Mouse (Mus musculus): ENCODE measurements around the gene Fam214a. TPM values are rescaled to one million over a fixed set of nuclear protein-coding genes. Genes with fewer than 3 reads are reported as not detected.
A peak's percentile ranks its signal among the peaks of the same experiment; 100 is the strongest.

Fam214a gene
- polyA plus RNA-seq, 1 experiment from 2014 or later, result 10.4 TPM

GRCm38 (mm10) chr9:75022546-75022945 lies 69.9 kb downstream of the Fam214a start:
- Histone ChIP-seq H3K4me2 (replicated peaks; ENCODE audit: low read depth, low read length) (no peak overlapping the region), H3K4me1 (ENCODE audit: control insufficient read depth, insufficient read depth, low read length) (no peaks in the 10 kb centered on the region), H3K9me3 (ENCODE audit: control insufficient read depth, low read length) (no peaks in the 10 kb centered on the region), H3K27me3 (ENCODE audit: control insufficient read depth, insufficient read depth, low read length) (no peaks in the 10 kb centered on the region), H3K27ac (ENCODE audit: low read depth, low read length) (no peak overlapping the region), H3K4me3 (ENCODE audit: low read length) (no peak overlapping the region), H3K36me3 (ENCODE audit: control insufficient read depth, insufficient read depth, low read length) (peaks cover 10% of the 10 kb centered on the region), H3K9ac (ENCODE audit: low read depth, low read length) (no peak overlapping the region)
- no peak for ATAC-seq (ENCODE audit: low FRiP score, low TSS enrichment)
- 94% methylated on average over 7 of the region's 7 CpGs for WGBS

GRCm38 (mm10) chr9:75023150-75023894 lies 70.6 kb downstream of the Fam214a start:
- Histone ChIP-seq H3K9me3 (ENCODE audit: control insufficient read depth, low read length) (no peaks in the 10 kb centered on the region), H3K4me3 (ENCODE audit: low read length) (no peak overlapping the region), H3K4me2 (replicated peaks; ENCODE audit: low read depth, low read length) (no peak overlapping the region), H3K27me3 (ENCODE audit: control insufficient read depth, insufficient read depth, low read length) (no peaks in the 10 kb centered on the region), H3K9ac (ENCODE audit: low read depth, low read length) (no peak overlapping the region), H3K4me1 (ENCODE audit: control insufficient read depth, insufficient read depth, low read length) (no peaks in the 10 kb centered on the region), H3K27ac (ENCODE audit: low read depth, low read length) (no peak overlapping the region), H3K36me3 (ENCODE audit: control insufficient read depth, insufficient read depth, low read length) (peaks cover 10% of the 10 kb centered on the region)
- 63% methylated on average over 5 of the region's 5 CpGs for WGBS
- ATAC-seq (ENCODE audit: low FRiP score, low TSS enrichment), result no peak

- no peaks in the 10 kb centered on the region for H3K9me3 ChIP-seq (ENCODE audit: control insufficient read depth, low read length)
- WGBS, result 51% methylated on average over 7 of the region's 7 CpGs
- H3K9ac ChIP-seq (ENCODE audit: low read depth, low read length), result no peak overlapping the region
- H3K4me1 ChIP-seq (ENCODE audit: control insufficient read depth, insufficient read depth, low read length), result no peaks in the 10 kb centered on the region
- H3K27ac ChIP-seq (ENCODE audit: low read depth, low read length), result no peak overlapping the region
- no peaks in the 10 kb centered on the region for H3K27me3 ChIP-seq (ENCODE audit: control insufficient read depth, insufficient read depth, low read length)
- H3K4me3 ChIP-seq (ENCODE audit: low read length), result no peak overlapping the region
- H3K36me3 ChIP-seq (ENCODE audit: control insufficient read depth, insufficient read depth, low read length), result peaks cover 10% of the 10 kb centered on the region
- H3K4me2 ChIP-seq (replicated peaks; ENCODE audit: low read depth, low read length), result no peak overlapping the region
- ATAC-seq (ENCODE audit: low FRiP score, low TSS enrichment), result no peak
These were observed 71.4 kb downstream of the Fam214a start for GRCm38 (mm10) chr9:75024089-75024488.

DNA sequence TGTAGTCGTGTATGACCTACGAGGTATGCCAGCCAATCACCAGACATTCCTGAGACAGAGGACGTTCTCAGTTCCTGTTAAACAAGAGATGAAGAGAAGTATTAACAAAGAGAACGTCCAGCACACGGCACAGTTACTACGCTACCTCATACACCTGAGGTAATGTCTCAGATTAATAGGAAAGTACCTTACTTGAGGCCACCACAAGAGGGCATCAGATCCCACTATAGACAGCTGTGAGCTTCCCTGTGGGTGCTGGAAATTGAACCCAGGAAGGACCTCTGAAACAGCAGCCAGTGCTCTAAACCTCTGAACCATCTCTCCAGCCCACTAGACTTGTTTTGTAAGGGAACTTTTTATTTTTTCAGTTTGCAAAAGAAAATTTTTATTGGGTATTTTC lies 73.0 kb downstream of the Fam214a start:
- Histone ChIP-seq H3K36me3 (ENCODE audit: control insufficient read depth, insufficient read depth, low read length) (peaks cover 4% of the 10 kb centered on the region; the same call in 1 of the 2 replicates), H3K4me3 (ENCODE audit: low read length) (no peak overlapping the region), H3K4me1 (ENCODE audit: control insufficient read depth, insufficient read depth, low read length) (no peaks in the 10 kb centered on the region), H3K27ac (ENCODE audit: low read depth, low read length) (no peak overlapping the region), H3K4me2 (replicated peaks; ENCODE audit: low read depth, low read length) (no peak overlapping the region), H3K27me3 (ENCODE audit: control insufficient read depth, insufficient read depth, low read length) (no peaks in the 10 kb centered on the region), H3K9ac (ENCODE audit: low read depth, low read length) (no peak overlapping the region), H3K9me3 (ENCODE audit: control insufficient read depth, low read length) (no peaks in the 10 kb centered on the region)
- 74% methylated on average over 6 of the region's 6 CpGs for WGBS
- ATAC-seq (ENCODE audit: low FRiP score, low TSS enrichment), result no peak

DNA sequence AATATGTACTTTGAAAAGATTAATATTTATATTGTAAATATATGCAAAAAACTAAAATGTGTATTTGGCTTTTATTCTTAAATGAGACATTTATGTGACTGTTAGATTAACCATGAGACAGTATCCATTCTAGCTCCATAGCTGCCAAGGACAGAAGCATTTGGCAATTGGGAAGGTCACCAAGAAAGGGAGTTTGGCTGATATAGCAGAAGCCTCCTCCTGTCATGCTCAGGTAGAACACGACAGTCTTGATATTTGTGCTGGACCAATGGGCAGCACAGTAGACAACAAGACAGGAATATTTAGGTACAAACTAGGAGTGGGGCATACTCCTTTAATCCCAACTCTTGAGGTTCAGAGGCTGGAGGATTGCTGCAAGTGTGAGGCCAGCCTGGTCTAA lies 79.7 kb downstream of the Fam214a start:
- Histone ChIP-seq H3K36me3 (ENCODE audit: control insufficient read depth, insufficient read depth, low read length) (no peaks in the 10 kb centered on the region; the same call in 1 of the 2 replicates), H3K4me1 (ENCODE audit: control insufficient read depth, insufficient read depth, low read length) (no peaks in the 10 kb centered on the region), H3K4me3 (ENCODE audit: low read length) (no peak overlapping the region), H3K9me3 (ENCODE audit: control insufficient read depth, low read length) (no peaks in the 10 kb centered on the region), H3K27ac (ENCODE audit: low read depth, low read length) (no peak overlapping the region), H3K27me3 (ENCODE audit: control insufficient read depth, insufficient read depth, low read length) (no peaks in the 10 kb centered on the region), H3K4me2 (replicated peaks; ENCODE audit: low read depth, low read length) (no peak overlapping the region), H3K9ac (ENCODE audit: low read depth, low read length) (no peak overlapping the region)
- ATAC-seq (ENCODE audit: low FRiP score, low TSS enrichment), result no peak
- 89% methylated on average over 1 of the region's 1 CpGs for WGBS

GRCm38 (mm10) chr9:75033141-75033540 lies 80.5 kb downstream of the Fam214a start:
- H3K9me3 ChIP-seq (ENCODE audit: control insufficient read depth, low read length), result no peaks in the 10 kb centered on the region
- H3K4me3 ChIP-seq (ENCODE audit: low read length), result no peak overlapping the region
- H3K4me2 ChIP-seq (replicated peaks; ENCODE audit: low read depth, low read length), result no peak overlapping the region
- no peak overlapping the region for H3K27ac ChIP-seq (ENCODE audit: low read depth, low read length)
- H3K27me3 ChIP-seq (ENCODE audit: control insufficient read depth, insufficient read depth, low read length), result no peaks in the 10 kb centered on the region
- no peak for ATAC-seq (ENCODE audit: low FRiP score, low TSS enrichment)
- no peaks in the 10 kb centered on the region; the same call in 1 of the 2 replicates for H3K36me3 ChIP-seq (ENCODE audit: control insufficient read depth, insufficient read depth, low read length)
- H3K4me1 ChIP-seq (ENCODE audit: control insufficient read depth, insufficient read depth, low read length), result no peaks in the 10 kb centered on the region
- H3K9ac ChIP-seq (ENCODE audit: low read depth, low read length), result no peak overlapping the region
- WGBS, result 62% methylated on average over 7 of the region's 7 CpGs

DNA sequence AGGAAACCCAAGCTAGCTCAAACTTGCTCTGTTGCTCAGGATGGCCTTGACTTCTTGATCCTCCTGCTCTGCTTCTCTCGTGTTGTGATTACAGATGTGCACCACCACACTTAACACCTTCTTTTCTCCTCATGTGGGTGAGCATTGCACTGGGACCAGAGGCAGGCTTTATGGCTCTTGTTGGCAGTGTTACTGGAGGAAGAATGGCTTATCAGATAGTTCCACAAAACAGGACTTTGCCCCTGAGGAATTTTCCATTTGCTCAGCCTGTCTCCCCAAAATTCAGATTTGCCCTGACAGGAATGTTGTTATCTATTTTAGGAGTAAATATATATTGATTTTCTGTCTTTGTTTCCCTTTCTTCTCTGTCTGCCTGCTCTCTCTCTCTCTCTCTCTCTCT lies 82.0 kb downstream of the Fam214a start:
- WGBS, result 30% methylated on average over 1 of the region's 1 CpGs
- Histone ChIP-seq H3K27ac (ENCODE audit: low read depth, low read length) (no peak overlapping the region), H3K4me2 (replicated peaks; ENCODE audit: low read depth, low read length) (no peak overlapping the region)

GRCm38 (mm10) chr9:75035944-75036343 lies 83.3 kb downstream of the Fam214a start:
- peaks cover 11% of the 10 kb centered on the region for H3K4me1 ChIP-seq (ENCODE audit: control insufficient read depth, insufficient read depth, low read length)

More for the DNA sequence above, 82.0 kb downstream of the Fam214a start:
- no peak overlapping the region for H3K9ac ChIP-seq (ENCODE audit: low read depth, low read length)
- H3K27me3 ChIP-seq (ENCODE audit: control insufficient read depth, insufficient read depth, low read length), result no peaks in the 10 kb centered on the region
- no peak overlapping the region for H3K4me3 ChIP-seq (ENCODE audit: low read length)
- peaks cover 11% of the 10 kb centered on the region for H3K4me1 ChIP-seq (ENCODE audit: control insufficient read depth, insufficient read depth, low read length)
- no peak for ATAC-seq (ENCODE audit: low FRiP score, low TSS enrichment)
- H3K9me3 ChIP-seq (ENCODE audit: control insufficient read depth, low read length), result no peaks in the 10 kb centered on the region
- no peaks in the 10 kb centered on the region; the same call in 1 of the 2 replicates for H3K36me3 ChIP-seq (ENCODE audit: control insufficient read depth, insufficient read depth, low read length)

DNA sequence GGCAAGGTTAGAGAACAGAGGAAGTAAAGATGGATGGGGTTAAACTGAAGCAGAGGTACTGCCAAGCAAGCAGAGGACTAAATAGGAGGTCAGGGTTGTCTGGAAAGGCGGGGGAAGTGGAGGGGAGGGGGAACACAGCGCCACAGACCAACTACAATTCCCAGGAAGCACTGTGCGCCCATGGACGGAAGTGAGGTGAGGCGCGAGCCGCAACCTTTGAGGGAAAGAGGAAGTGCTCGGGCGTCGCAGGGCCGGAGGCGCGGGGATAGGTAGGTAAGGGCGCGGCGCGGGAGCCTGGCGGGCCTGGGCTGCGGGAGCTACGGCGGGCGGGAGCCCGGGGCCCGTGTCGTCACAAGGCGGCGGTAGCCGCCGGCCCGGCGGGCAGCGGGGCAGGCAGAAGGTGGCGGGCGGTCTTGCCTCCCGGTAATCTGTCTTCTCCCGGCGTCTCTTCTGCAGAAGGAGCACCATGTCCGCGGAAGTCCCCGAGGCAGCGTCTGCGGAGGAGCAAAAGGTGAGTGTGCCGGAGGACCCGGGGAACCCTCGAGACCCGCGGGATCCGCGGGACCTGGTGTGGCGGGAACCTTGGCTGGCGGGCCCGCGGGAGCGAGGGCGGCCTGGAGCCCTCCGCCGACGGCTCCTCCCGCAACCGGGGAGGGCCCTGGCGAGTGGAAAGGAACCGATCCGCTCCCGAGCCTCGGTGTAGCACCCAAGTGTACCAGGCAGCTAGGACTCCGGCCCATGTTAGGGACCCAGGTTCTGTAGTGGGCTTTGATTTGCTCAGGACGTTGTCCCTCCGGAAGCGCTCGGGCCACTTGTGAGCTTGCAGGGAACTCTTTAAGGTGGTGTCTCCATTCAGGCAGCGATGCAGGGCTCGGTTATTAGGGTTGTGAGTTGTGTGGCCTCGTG lies 85.0 kb downstream of the Fam214a start, which contains the start of gene Arpp19:
TSS of gene Arpp19 (plus strand) at position 164 of the 906 bp plus-strand sequence.
- H3K4me2 ChIP-seq (replicated peaks; ENCODE audit: low read depth, low read length), result peak within 1 kb of the TSS; percentile 67
- peak within 1 kb of the TSS; percentile 75 for H3K9ac ChIP-seq (ENCODE audit: low read depth, low read length)
- peak within 1 kb of the TSS; percentile 62 for H3K27ac ChIP-seq (ENCODE audit: low read depth, low read length)
- H3K4me3 ChIP-seq (ENCODE audit: low read length), result peak within 1 kb of the TSS; percentile 95
- H3K27me3 ChIP-seq (ENCODE audit: control insufficient read depth, insufficient read depth, low read length), result no peaks in the 10 kb centered on the region
- no peaks in the 10 kb centered on the region for H3K9me3 ChIP-seq (ENCODE audit: control insufficient read depth, low read length)
- peaks cover 7% of the 10 kb centered on the region; the same call in 1 of the 2 replicates for H3K36me3 ChIP-seq (ENCODE audit: control insufficient read depth, insufficient read depth, low read length)
- ATAC-seq (ENCODE audit: low FRiP score, low TSS enrichment), result peak; percentile 97
- WGBS, result under 1% methylated on average over 72 of the region's 73 CpGs
- peaks cover 11% of the 10 kb centered on the region for H3K4me1 ChIP-seq (ENCODE audit: control insufficient read depth, insufficient read depth, low read length)

More at GRCm38 (mm10) chr9:75035944-75036343, 83.3 kb downstream of the Fam214a start:
- Histone ChIP-seq H3K4me2 (replicated peaks; ENCODE audit: low read depth, low read length) (no peak overlapping the region), H3K27ac (ENCODE audit: low read depth, low read length) (no peak overlapping the region), H3K9ac (ENCODE audit: low read depth, low read length) (no peak overlapping the region), H3K27me3 (ENCODE audit: control insufficient read depth, insufficient read depth, low read length) (no peaks in the 10 kb centered on the region), H3K4me3 (ENCODE audit: low read length) (no peak overlapping the region), H3K36me3 (ENCODE audit: control insufficient read depth, insufficient read depth, low read length) (peaks cover 3% of the 10 kb centered on the region; the same call in 1 of the 2 replicates), H3K9me3 (ENCODE audit: control insufficient read depth, low read length) (no peaks in the 10 kb centered on the region)
- 72% methylated on average over 4 of the region's 4 CpGs for WGBS
- ATAC-seq (ENCODE audit: low FRiP score, low TSS enrichment), result no peak

Data from kidney, embryonic 14.5 days (tissue).